Mouse (Mus musculus) thymus, adult 2 months (tissue): Measurements from ENCODE around the gene Cnep1r1.

Source experiments
- CTCF ChIP-seq: fragments of 200-500 bp; IDR thresholded peaks from 2 replicates; pipeline ENCODE4 v1.5.1; 2012; ENCODE audit warnings: mild to moderate bottlenecking, control low read depth, low read length, moderate library complexity, borderline replicate concordance; ENCODE audit not compliant: control insufficient read depth, poor library complexity, insufficient read depth; ENCODE audit errors: extremely low read depth
- POLR2A ChIP-seq: fragments of 200-500 bp; IDR thresholded peaks from 2 replicates; pipeline ENCODE4 v1.6.1; 2012; ENCODE audit warnings: mild to moderate bottlenecking, low read length, control low read depth, moderate library complexity; ENCODE audit not compliant: control insufficient read depth, poor library complexity, insufficient read depth; ENCODE audit errors: extremely low read depth

DNA sequence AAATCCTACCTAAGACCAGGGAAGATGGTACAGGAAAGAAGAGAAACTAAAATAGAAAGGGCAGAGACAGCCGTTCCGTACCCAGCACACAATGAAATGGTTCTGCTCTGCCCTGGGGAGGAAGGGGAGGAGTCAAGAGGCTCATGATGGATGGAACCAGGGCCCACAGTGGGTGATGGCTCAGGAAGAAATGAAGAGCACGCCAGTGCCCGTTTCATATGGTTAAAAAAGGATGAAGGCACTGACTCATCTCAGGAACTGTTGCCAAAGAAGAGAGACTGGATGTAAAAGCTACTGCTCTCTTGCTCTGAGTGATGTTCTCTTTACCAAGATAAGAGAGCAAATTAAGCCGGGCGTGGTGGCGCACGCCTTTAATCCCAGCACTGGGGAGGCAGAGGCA is 58.7 kb downstream of the Cnep1r1 start:
- TF ChIP-seq CTCF (no peak), POLR2A (no peak)
